Mouse (Mus musculus): ENCODE measurements around the gene Def6.

DNA sequence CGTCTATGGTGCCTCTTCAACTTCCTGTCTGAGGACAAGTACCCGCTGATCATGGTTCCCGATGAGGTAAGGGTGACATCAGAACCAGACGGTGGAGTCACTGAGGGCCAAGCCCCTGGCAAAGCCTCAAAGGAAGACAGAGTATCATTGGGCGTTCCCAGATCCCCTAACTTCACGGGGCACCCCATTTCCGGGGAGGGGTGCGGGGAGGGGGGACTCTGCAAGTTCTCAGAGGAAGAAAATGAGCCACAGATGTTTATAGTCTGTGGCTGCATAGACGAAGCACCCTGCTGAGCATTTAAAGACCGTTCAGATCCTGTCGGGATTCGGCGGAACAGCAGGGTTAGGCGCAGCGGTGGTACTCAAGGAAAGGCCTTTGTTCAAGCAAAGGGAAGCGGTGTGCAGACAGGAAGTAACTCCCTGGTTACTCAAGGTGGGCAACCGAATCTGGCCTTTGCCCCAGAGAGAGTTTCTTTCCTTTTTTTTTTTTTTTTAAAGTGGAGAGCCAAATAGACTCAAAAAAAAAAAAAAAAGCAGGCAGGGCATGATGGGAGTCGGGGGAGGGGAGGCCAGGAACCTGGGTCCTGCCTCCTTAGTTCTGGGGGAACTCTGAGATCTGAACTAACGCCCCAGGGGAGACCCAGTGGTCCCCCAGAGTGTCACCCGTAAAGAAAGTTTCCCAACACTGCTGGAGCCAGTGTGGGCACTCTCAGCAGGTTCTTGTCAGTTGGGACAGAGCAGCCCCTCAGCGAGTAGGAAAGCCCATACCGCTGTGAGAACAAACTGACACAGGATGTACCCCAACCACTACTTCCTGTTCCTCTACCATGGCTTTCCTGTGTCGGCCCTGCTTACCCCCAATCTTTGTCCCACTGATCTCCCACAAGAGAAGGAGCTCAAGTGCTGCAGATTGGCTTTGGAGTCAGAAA, 10.4 kb downstream of the Def6 start:
- no peak for TF ChIP-seq GATA1 (IDR thresholded peaks at IDR 0.05; ENCODE audit: low read depth, low read length)
- TF ChIP-seq MAX (IDR thresholded peaks at IDR 0.05; ENCODE audit: low read length): no peak
- TF ChIP-seq ZC3H11A (IDR thresholded peaks at IDR 0.05; ENCODE audit: low read depth, low read length): no peak
- no peak for TF ChIP-seq TBP (IDR thresholded peaks at IDR 0.05; ENCODE audit: low read depth, low read length)
- no peak for TF ChIP-seq E2F4 (IDR thresholded peaks at IDR 0.05; ENCODE audit: borderline replicate concordance, low read depth, low read length)
- no peak for TF ChIP-seq RAD21 (IDR thresholded peaks at IDR 0.05; ENCODE audit: low read depth, low read length)
- no peak for TF ChIP-seq MXI1 (IDR thresholded peaks at IDR 0.05; ENCODE audit: low read depth, low read length)
- no peak for TF ChIP-seq CTCF (IDR thresholded peaks at IDR 0.05 in 2 of 3, conservative IDR thresholded peaks at IDR 0.05 in 1 of 3; ENCODE audit: control insufficient read depth in 1 of 3, insufficient read depth in 1 of 3, low read depth in 2 of 3, low read length in 3 of 3, poor library complexity in 1 of 3, severe bottlenecking in 1 of 3)
- no peak for TF ChIP-seq USF1 (IDR thresholded peaks at IDR 0.05; ENCODE audit: low read depth, low read length)
